Mouse (Mus musculus): ENCODE data around the gene Spag17. TPM values are rescaled to one million over a fixed set of nuclear protein-coding genes. Genes with fewer than 3 reads are reported as not detected.

Spag17 gene
- 0.22 and 0.41 TPM in 2 replicates for polyA plus RNA-seq (2014; fragmentation: Nextera tagmentation; extraction: Ambion mirVana)

DNA sequence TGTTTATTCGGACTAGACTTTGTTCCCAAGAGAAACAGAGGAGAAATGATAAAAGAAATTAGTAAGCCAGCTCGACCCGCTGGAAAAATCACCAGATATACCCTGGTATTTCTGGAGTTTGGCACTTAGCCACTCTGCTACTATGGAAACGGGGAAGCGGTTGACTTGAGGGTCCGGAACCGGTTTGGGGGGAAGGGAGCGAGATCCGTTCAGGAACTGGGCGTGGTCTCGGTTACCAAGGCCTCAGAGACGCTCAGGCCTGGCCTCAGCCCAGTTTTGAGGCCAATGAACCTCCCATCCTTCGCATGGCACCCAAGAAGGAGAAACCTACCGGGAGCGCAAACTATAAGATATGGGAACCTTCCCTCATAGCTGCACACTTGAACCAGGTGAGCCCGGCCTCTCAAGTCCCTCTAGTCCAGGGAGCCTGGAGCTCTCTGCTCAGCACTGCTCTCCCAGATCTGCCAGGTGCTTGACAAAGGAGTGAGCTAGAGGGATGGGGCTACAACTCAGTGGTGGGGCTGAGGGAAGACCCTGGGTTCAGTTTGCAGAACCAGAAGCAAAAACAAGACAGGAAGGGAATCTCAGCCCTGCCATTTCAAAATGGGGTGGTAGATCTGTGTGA lies at the start of gene Spag17:
Gene Spag17 (plus strand): TSS at position 220 of the 625 bp plus-strand sequence.
- no peak within 1 kb of the TSS for H3K9ac ChIP-seq (ENCODE audit: low read length)
- DNase-seq (ENCODE audit: low spot score) (peak; percentile 40), ATAC-seq (no peak)
- H3K9me3 ChIP-seq (replicated peaks; ENCODE audit: control insufficient read depth, low read length): no peaks in the 10 kb centered on the region
- H3K36me3 ChIP-seq (ENCODE audit: control insufficient read depth, insufficient read depth, low read length): no peaks in the 10 kb centered on the region
- no peaks in the 10 kb centered on the region for H3K4me1 ChIP-seq (ENCODE audit: control insufficient read depth, insufficient read depth, low read length)
- no peak within 1 kb of the TSS for H3K4me3 ChIP-seq (ENCODE audit: low read depth, low read length)
- H3K27ac ChIP-seq (ENCODE audit: low read depth, low read length): no peak within 1 kb of the TSS
- H3K27me3 ChIP-seq (replicated peaks; ENCODE audit: control insufficient read depth, insufficient read depth, low read length): no peaks in the 10 kb centered on the region
- no peak within 1 kb of the TSS for H3K4me2 ChIP-seq (ENCODE audit: low read length)
- WGBS: 47% methylated on average over 16 of the region's 16 CpGs

DNA sequence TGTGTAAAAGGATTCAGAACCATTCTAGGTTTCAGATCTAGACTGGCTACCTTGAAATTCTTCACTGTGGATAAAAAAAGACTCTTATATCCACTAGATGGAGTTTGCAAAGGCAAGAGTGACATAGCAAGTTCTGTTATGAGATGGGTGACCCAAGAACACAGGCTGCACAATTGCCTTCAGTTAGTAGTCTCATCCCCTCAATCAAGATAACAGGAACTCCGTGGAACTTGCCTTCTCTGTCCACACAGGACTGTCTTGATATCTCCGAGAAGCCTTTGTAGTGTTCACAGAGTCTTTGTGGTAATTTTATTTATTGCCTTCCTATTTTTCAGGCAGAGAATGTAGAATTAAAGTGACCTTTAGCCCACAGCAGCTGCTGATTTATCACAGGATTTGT lies 42.9 kb upstream of the Spag17 start:
- no peaks in the 10 kb centered on the region for H3K4me1 ChIP-seq (ENCODE audit: control insufficient read depth, insufficient read depth, low read length)
- H3K36me3 ChIP-seq (ENCODE audit: control insufficient read depth, insufficient read depth, low read length): no peaks in the 10 kb centered on the region
- no peak overlapping the region for H3K4me3 ChIP-seq (ENCODE audit: low read depth, low read length)
- H3K9ac ChIP-seq (ENCODE audit: low read length): no peak overlapping the region
- no peak overlapping the region for H3K4me2 ChIP-seq (ENCODE audit: low read length)
- no peak overlapping the region for H3K27ac ChIP-seq (ENCODE audit: low read depth, low read length)
- H3K9me3 ChIP-seq (replicated peaks; ENCODE audit: control insufficient read depth, low read length): no peaks in the 10 kb centered on the region
- ATAC-seq (no peak), DNase-seq (ENCODE audit: low spot score) (no peak)
- WGBS: 79% methylated on average over 2 of the region's 2 CpGs
- no peaks in the 10 kb centered on the region for H3K27me3 ChIP-seq (replicated peaks; ENCODE audit: control insufficient read depth, insufficient read depth, low read length)

DNA sequence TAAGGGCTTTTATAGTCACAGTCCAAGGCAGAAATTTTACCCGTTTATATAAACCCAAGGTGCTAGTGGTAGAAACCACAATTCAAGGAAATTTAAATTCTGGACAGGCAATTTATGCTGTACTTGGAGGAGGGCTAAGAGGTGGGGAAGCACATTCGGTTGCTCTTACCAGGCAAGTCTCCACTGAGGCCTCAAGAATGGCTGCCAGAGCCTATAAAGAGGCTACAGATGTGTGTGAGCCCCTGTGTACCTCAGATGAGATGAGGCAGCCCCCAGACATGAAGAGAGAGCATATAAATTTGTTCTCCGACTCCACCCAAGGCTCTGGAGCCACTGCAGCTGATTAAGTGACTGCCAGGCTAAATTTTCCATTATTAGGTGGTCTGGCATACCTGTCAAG lies 42.4 kb upstream of the Spag17 start:
- H3K4me1 ChIP-seq (ENCODE audit: control insufficient read depth, insufficient read depth, low read length): no peaks in the 10 kb centered on the region
- no peak overlapping the region for H3K27ac ChIP-seq (ENCODE audit: low read depth, low read length)
- no peaks in the 10 kb centered on the region for H3K27me3 ChIP-seq (replicated peaks; ENCODE audit: control insufficient read depth, insufficient read depth, low read length)
- no peak overlapping the region for H3K9ac ChIP-seq (ENCODE audit: low read length)
- H3K36me3 ChIP-seq (ENCODE audit: control insufficient read depth, insufficient read depth, low read length): no peaks in the 10 kb centered on the region
- no peak overlapping the region for H3K4me2 ChIP-seq (ENCODE audit: low read length)
- H3K9me3 ChIP-seq (replicated peaks; ENCODE audit: control insufficient read depth, low read length): no peaks in the 10 kb centered on the region
- DNase-seq (ENCODE audit: low spot score) (no peak), ATAC-seq (no peak)
- WGBS: 86% methylated on average over 3 of the region's 3 CpGs
- no peak overlapping the region for H3K4me3 ChIP-seq (ENCODE audit: low read depth, low read length)

DNA sequence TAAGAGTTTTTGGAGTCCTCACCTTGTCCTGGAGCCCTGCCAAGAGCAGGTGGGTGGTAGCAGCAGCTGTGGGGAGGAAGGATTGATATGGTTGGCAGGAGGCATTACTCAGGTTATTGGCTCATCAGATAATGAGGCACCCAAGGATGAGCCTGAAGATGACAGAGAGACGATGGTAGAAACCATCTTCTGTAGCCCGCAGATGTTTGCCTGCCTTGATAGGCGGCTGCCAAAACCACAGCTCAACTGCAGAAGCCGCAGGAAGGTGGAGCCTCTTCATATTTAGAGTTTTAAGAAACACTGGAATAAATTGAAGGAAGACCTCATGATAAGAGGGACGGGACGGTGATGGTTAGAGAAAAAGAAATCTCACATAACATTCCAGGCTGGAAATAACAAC lies 42.0 kb upstream of the Spag17 start:
- 90% methylated on average over 6 of the region's 6 CpGs for WGBS
- H3K4me1 ChIP-seq (ENCODE audit: control insufficient read depth, insufficient read depth, low read length): no peaks in the 10 kb centered on the region
- no peak for DNase-seq (ENCODE audit: low spot score)
- H3K27me3 ChIP-seq (replicated peaks; ENCODE audit: control insufficient read depth, insufficient read depth, low read length): no peaks in the 10 kb centered on the region
- no peak overlapping the region for H3K27ac ChIP-seq (ENCODE audit: low read depth, low read length)
- no peaks in the 10 kb centered on the region for H3K36me3 ChIP-seq (ENCODE audit: control insufficient read depth, insufficient read depth, low read length)
- no peak overlapping the region for H3K9ac ChIP-seq (ENCODE audit: low read length)
- no peak for ATAC-seq
- no peak overlapping the region for H3K4me2 ChIP-seq (ENCODE audit: low read length)
- no peaks in the 10 kb centered on the region for H3K9me3 ChIP-seq (replicated peaks; ENCODE audit: control insufficient read depth, low read length)
- H3K4me3 ChIP-seq (ENCODE audit: low read depth, low read length): no peak overlapping the region

DNA sequence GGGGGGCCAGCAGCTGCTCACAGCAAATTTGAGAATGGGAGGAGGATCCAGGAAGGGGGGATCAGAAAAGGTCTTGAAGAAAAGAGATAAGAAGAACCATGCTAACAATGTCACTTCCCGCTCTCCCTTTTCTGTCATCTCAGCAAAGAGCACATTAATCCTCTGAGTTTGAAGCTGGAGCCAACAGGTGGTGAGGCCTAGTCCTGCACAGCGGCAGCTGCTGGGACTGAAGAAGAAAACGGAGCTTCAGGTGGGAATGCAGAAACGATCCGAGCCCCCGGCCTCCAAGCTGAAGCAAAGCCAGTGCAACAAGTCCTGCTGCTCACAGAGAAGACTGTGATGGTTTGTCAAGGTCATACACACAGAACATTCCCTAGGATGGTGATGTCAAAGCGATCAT lies 34.3 kb upstream of the Spag17 start:
- Histone ChIP-seq H3K9ac (ENCODE audit: low read length) (no peak overlapping the region), H3K4me3 (ENCODE audit: low read depth, low read length) (no peak overlapping the region), H3K27me3 (replicated peaks; ENCODE audit: control insufficient read depth, insufficient read depth, low read length) (no peaks in the 10 kb centered on the region), H3K9me3 (replicated peaks; ENCODE audit: control insufficient read depth, low read length) (no peaks in the 10 kb centered on the region), H3K4me2 (ENCODE audit: low read length) (no peak overlapping the region), H3K36me3 (ENCODE audit: control insufficient read depth, insufficient read depth, low read length) (no peaks in the 10 kb centered on the region), H3K4me1 (ENCODE audit: control insufficient read depth, insufficient read depth, low read length) (no peaks in the 10 kb centered on the region), H3K27ac (ENCODE audit: low read depth, low read length) (no peak overlapping the region)
- ATAC-seq: no peak
- WGBS: 86% methylated on average over 7 of the region's 7 CpGs
- no peak for DNase-seq (ENCODE audit: low spot score)

DNA sequence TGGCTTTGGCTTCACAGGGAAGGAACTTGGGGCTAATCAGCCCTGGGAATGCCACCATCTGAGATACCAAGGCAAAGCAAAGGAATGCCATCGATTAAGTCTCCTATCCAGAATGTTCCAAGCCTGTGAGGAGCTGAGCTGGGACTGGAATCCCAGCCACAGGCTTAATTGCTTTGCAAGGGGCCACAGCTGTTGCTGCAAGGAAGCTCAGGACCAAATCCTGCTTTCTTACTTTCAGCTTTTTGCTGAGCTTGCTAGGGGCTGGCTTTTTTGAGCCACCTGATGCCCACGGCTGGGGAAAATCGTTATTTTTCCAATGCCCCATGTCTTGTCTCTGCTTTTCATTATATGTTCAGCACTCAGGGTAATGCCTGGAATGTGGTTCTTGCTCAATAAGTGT lies 30.6 kb upstream of the Spag17 start:
- no peaks in the 10 kb centered on the region for H3K36me3 ChIP-seq (ENCODE audit: control insufficient read depth, insufficient read depth, low read length)
- H3K27ac ChIP-seq (ENCODE audit: low read depth, low read length): no peak overlapping the region
- H3K9ac ChIP-seq (ENCODE audit: low read length): no peak overlapping the region
- ATAC-seq: no peak
- H3K27me3 ChIP-seq (replicated peaks; ENCODE audit: control insufficient read depth, insufficient read depth, low read length): no peaks in the 10 kb centered on the region
- WGBS: 62% methylated on average over 3 of the region's 3 CpGs
- H3K4me3 ChIP-seq (ENCODE audit: low read depth, low read length): no peak overlapping the region
- no peaks in the 10 kb centered on the region for H3K4me1 ChIP-seq (ENCODE audit: control insufficient read depth, insufficient read depth, low read length)
- H3K4me2 ChIP-seq (ENCODE audit: low read length): no peak overlapping the region
- DNase-seq (ENCODE audit: low spot score): no peak
- H3K9me3 ChIP-seq (replicated peaks; ENCODE audit: control insufficient read depth, low read length): no peaks in the 10 kb centered on the region

DNA sequence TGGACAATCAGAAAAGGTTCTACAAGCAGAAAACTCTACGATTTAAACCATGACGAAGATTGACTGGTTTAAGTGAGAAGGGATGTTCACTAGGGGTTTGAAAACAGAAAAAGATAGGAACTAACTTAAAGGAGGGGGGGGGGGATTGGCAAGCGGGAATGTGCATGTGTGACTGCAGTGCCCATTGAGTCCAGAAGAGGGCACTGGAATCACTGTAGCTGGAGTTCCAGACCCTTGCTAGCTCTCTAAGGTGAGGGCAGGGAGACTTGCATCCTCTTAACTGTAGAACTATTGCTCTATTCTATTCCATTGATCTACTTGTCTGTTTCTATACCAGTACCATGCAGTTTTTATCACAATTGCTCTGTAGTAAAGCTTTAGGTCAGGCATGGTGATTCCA lies 26.3 kb upstream of the Spag17 start:
- Histone ChIP-seq H3K27me3 (replicated peaks; ENCODE audit: control insufficient read depth, insufficient read depth, low read length) (no peaks in the 10 kb centered on the region), H3K4me1 (ENCODE audit: control insufficient read depth, insufficient read depth, low read length) (no peaks in the 10 kb centered on the region), H3K27ac (ENCODE audit: low read depth, low read length) (no peak overlapping the region), H3K9ac (ENCODE audit: low read length) (no peak overlapping the region), H3K4me2 (ENCODE audit: low read length) (no peak overlapping the region), H3K36me3 (ENCODE audit: control insufficient read depth, insufficient read depth, low read length) (no peaks in the 10 kb centered on the region), H3K4me3 (ENCODE audit: low read depth, low read length) (no peak overlapping the region), H3K9me3 (replicated peaks; ENCODE audit: control insufficient read depth, low read length) (no peaks in the 10 kb centered on the region)
- WGBS: 71% methylated on average over 3 of the region's 3 CpGs
- ATAC-seq (no peak), DNase-seq (ENCODE audit: low spot score) (no peak)

DNA sequence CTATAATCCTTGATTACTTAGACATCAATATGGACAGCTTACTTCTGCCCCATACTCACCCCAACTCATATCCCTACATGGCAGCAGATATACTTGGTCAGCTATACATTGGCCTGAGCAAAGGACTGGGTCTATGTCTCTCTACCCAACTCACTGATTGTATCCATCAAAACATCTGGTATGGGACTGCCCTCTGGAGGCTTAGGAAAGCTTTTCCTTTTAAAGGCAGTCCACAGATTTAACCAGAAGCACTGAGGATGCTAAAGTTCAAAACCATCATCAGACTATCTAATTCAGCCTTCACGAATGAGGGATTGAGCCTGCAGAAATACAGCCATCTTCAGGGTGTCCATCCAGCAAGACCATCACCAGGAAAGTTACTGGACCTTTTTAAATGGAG lies 20.5 kb upstream of the Spag17 start:
- Histone ChIP-seq H3K36me3 (ENCODE audit: control insufficient read depth, insufficient read depth, low read length) (no peaks in the 10 kb centered on the region), H3K27ac (ENCODE audit: low read depth, low read length) (no peak overlapping the region), H3K9me3 (replicated peaks; ENCODE audit: control insufficient read depth, low read length) (no peaks in the 10 kb centered on the region), H3K4me2 (ENCODE audit: low read length) (no peak overlapping the region), H3K4me1 (ENCODE audit: control insufficient read depth, insufficient read depth, low read length) (no peaks in the 10 kb centered on the region), H3K9ac (ENCODE audit: low read length) (no peak overlapping the region), H3K27me3 (replicated peaks; ENCODE audit: control insufficient read depth, insufficient read depth, low read length) (no peaks in the 10 kb centered on the region), H3K4me3 (ENCODE audit: low read depth, low read length) (no peak overlapping the region)
- 86% methylated on average over 1 of the region's 1 CpGs for WGBS
- DNase-seq (ENCODE audit: low spot score) (no peak), ATAC-seq (no peak)

DNA sequence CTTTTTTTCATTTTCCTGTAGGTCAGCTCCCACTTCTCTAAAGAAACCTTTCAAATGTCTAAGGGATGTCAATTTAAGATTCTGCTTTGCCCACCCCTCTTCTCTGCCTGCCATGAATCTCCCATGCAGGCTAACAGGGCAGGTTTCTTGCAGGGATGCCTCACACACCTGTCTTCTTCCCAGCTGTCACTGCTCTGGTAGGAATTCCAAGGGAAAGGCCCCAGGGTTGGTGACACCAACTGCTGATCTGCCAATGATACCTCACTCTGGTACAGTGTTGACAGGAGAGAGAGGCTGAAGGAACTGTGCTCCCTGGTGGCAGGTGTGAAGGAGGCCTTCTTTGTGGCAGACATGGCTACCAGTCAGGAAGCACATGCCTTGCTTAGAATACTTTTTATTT lies 10.1 kb upstream of the Spag17 start:
- Histone ChIP-seq H3K4me2 (ENCODE audit: low read length) (no peak overlapping the region), H3K27me3 (replicated peaks; ENCODE audit: control insufficient read depth, insufficient read depth, low read length) (no peaks in the 10 kb centered on the region), H3K36me3 (ENCODE audit: control insufficient read depth, insufficient read depth, low read length) (no peaks in the 10 kb centered on the region), H3K4me3 (ENCODE audit: low read depth, low read length) (no peak overlapping the region), H3K9me3 (replicated peaks; ENCODE audit: control insufficient read depth, low read length) (no peaks in the 10 kb centered on the region), H3K27ac (ENCODE audit: low read depth, low read length) (no peak overlapping the region), H3K4me1 (ENCODE audit: control insufficient read depth, insufficient read depth, low read length) (no peaks in the 10 kb centered on the region), H3K9ac (ENCODE audit: low read length) (no peak overlapping the region)
- no peak for ATAC-seq
- no peak for DNase-seq (ENCODE audit: low spot score)
